Mouse (Mus musculus) myocyte (in vitro differentiated cells): Measurements from ENCODE around the gene Tgfbrap1. TPM values are rescaled to one million over a fixed set of nuclear protein-coding genes. Genes with fewer than 3 reads are reported as not detected.
A peak's percentile ranks its signal among the peaks of the same experiment; 100 is the strongest.

Experiments used
- H3K27me3 ChIP-seq: one replicate; pipeline ENCODE4 v1.6.1; 2011; ENCODE audit not compliant: control insufficient read depth, insufficient read depth, insufficient read length
- H3K36me3 ChIP-seq: one replicate; pipeline ENCODE4 v1.6.1; 2011; ENCODE audit not compliant: control insufficient read depth, insufficient read depth
- H3K4me2 ChIP-seq: one replicate; pipeline ENCODE4 v1.6.1; 2011; ENCODE audit warnings: low read depth, control low read depth
- H3K4me3 ChIP-seq: one replicate; pipeline ENCODE4 v1.5.1; 2011; ENCODE audit warnings: mild to moderate bottlenecking, control low read depth, moderate library complexity
- H3K79me2 ChIP-seq: one replicate; pipeline ENCODE4 v1.6.1; 2011; ENCODE audit not compliant: control insufficient read depth, insufficient read depth
- H3ac ChIP-seq: one replicate; pipeline ENCODE4 v1.6.1; 2011; ENCODE audit not compliant: control insufficient read depth, insufficient read length
- CEBPB ChIP-seq: IDR thresholded peaks from 2 replicates; pipeline ENCODE4 v1.6.1; 2011; ENCODE audit warnings: mild to moderate bottlenecking, moderate library complexity; ENCODE audit not compliant: poor library complexity, insufficient read depth, severe bottlenecking
- E2F4 ChIP-seq: IDR thresholded peaks from one replicate; pipeline ENCODE4 v1.6.1; 2011; ENCODE audit warnings: mild to moderate bottlenecking, control low read depth, moderate library complexity; ENCODE audit not compliant: insufficient read depth
- MAX ChIP-seq: IDR thresholded peaks from one replicate; pipeline ENCODE4 v1.6.1; 2011; ENCODE audit warnings: low read depth, mild to moderate bottlenecking, control low read depth
- MYOD1 ChIP-seq, 3 experiments: IDR thresholded peaks; one replicate each; pipeline ENCODE4 v1.6.1; 2011; ENCODE audit warnings: control low read depth in 2 of 3, low read depth in 2 of 3, mild to moderate bottlenecking in 2 of 3, moderate library complexity in 1 of 3; ENCODE audit not compliant: insufficient read length in 2 of 3, control insufficient read depth in 1 of 3
- MYOG ChIP-seq, 3 experiments: IDR thresholded peaks; one replicate each; pipeline ENCODE4 v1.6.1; 2011; ENCODE audit warnings: control low read depth in 2 of 3, low read depth in 2 of 3, mild to moderate bottlenecking in 2 of 3; ENCODE audit not compliant: insufficient read length in 2 of 3, control insufficient read depth in 1 of 3, insufficient read depth in 1 of 3
- POLR2A ChIP-seq: IDR thresholded peaks from one replicate; pipeline ENCODE4 v1.6.1; 2011; ENCODE audit warnings: low read depth, mild to moderate bottlenecking, control low read depth, moderate library complexity; ENCODE audit not compliant: insufficient read length
- POLR2AphosphoS2 ChIP-seq: IDR thresholded peaks from one replicate; pipeline ENCODE4 v1.6.1; 2011; ENCODE audit warnings: low read depth, control low read depth; ENCODE audit not compliant: insufficient read length
- REST ChIP-seq: IDR thresholded peaks from one replicate; pipeline ENCODE4 v1.6.1; 2011; ENCODE audit warnings: mild to moderate bottlenecking, control low read depth, moderate library complexity; ENCODE audit not compliant: insufficient read depth, insufficient read length
- SRF ChIP-seq: IDR thresholded peaks from one replicate; pipeline ENCODE4 v1.6.1; 2011; ENCODE audit warnings: low read depth; ENCODE audit not compliant: control insufficient read depth, insufficient read length
- TCF12 ChIP-seq: IDR thresholded peaks from one replicate; pipeline ENCODE4 v1.6.1; 2011; ENCODE audit warnings: mild to moderate bottlenecking, control low read depth; ENCODE audit not compliant: poor library complexity, insufficient read depth, severe bottlenecking
- TCF3 ChIP-seq: IDR thresholded peaks from one replicate; pipeline ENCODE4 v1.6.1; 2011; ENCODE audit warnings: low read depth, control low read depth; ENCODE audit not compliant: insufficient read length
- USF1 ChIP-seq: IDR thresholded peaks from one replicate; pipeline ENCODE4 v1.6.1; 2011; ENCODE audit warnings: low read depth, mild to moderate bottlenecking, control low read depth, moderate library complexity
- polyA plus RNA-seq: library from polyadenylated mRNA; unstranded; fragments of >200 nt; fragmentation: generic; extraction: Trizol; gene quantifications from one replicate; pipeline ENCODE4 v1.2.1, GENCODE M21; 2012; ENCODE audit warnings: missing spikeins

The Tgfbrap1 gene
- polyA plus RNA-seq, 1 experiment, result 12.8 TPM

- no peak overlapping the region for H3ac ChIP-seq
- H3K27me3 ChIP-seq, result no peaks in the 10 kb centered on the region
- no peak for TF ChIP-seq TCF3
- no peak for TF ChIP-seq REST
- no peak for TF ChIP-seq TCF12
- no peak for TF ChIP-seq E2F4
- no peak for TF ChIP-seq POLR2AphosphoS2
- no peak for TF ChIP-seq CEBPB
- no peak for TF ChIP-seq MYOD1 (IDR thresholded peaks at IDR 0.05; ENCODE audit: control insufficient read depth in 1 of 3, insufficient read length in 2 of 3, low read depth in 2 of 3)
- TF ChIP-seq MYOG (IDR thresholded peaks at IDR 0.05; ENCODE audit: control insufficient read depth in 1 of 3, insufficient read depth in 1 of 3, insufficient read length in 2 of 3, low read depth in 2 of 3), result no peak
- TF ChIP-seq SRF, result no peak
- TF ChIP-seq MAX, result no peak
- TF ChIP-seq USF1, result no peak
- no peak for TF ChIP-seq POLR2A
- H3K36me3 ChIP-seq, result peaks cover 15% of the 10 kb centered on the region
- H3K4me2 ChIP-seq, result peak overlapping the region; percentile 70
- H3K4me3 ChIP-seq, result no peak overlapping the region
- peaks cover 56% of the 10 kb centered on the region for H3K79me2 ChIP-seq
These were observed 44.8 kb upstream of the Tgfbrap1 start for GRCm38 (mm10) chr1:43143284-43143683.

GRCm38 (mm10) chr1:43142849-43143248 lies 44.4 kb upstream of the Tgfbrap1 start:
- H3K4me2 ChIP-seq, result peak overlapping the region; percentile 70
- H3ac ChIP-seq, result no peak overlapping the region
- H3K79me2 ChIP-seq, result peaks cover 53% of the 10 kb centered on the region
- TF ChIP-seq REST (no peak), MYOG (IDR thresholded peaks at IDR 0.05; ENCODE audit: control insufficient read depth in 1 of 3, insufficient read depth in 1 of 3, insufficient read length in 2 of 3, low read depth in 2 of 3) (no peak), POLR2AphosphoS2 (no peak), TCF3 (no peak), USF1 (no peak), E2F4 (no peak), CEBPB (no peak), TCF12 (no peak), POLR2A (no peak)
- H3K4me3 ChIP-seq, result no peak overlapping the region
- peaks cover 15% of the 10 kb centered on the region for H3K36me3 ChIP-seq
- H3K27me3 ChIP-seq, result no peaks in the 10 kb centered on the region

GRCm38 (mm10) chr1:43141555-43141961 lies 43.1 kb upstream of the Tgfbrap1 start:
- H3K36me3 ChIP-seq, result peaks cover 24% of the 10 kb centered on the region
- peak overlapping the region; percentile 70 for H3K4me2 ChIP-seq
- peak; percentile 89 to 98 (median 92) for TF ChIP-seq MYOG (IDR thresholded peaks at IDR 0.05; ENCODE audit: control insufficient read depth in 1 of 3, insufficient read depth in 1 of 3, insufficient read length in 2 of 3, low read depth in 2 of 3)
- TF ChIP-seq CEBPB, result no peak
- TF ChIP-seq TCF12, result peak; percentile 31
- peak; percentile 75 to 95 (median 95) for TF ChIP-seq MYOD1 (IDR thresholded peaks at IDR 0.05; ENCODE audit: control insufficient read depth in 1 of 3, insufficient read length in 2 of 3, low read depth in 2 of 3)
- peak; percentile 36 for TF ChIP-seq TCF3
- TF ChIP-seq REST, result no peak
- H3K4me3 ChIP-seq, result peak overlapping the region; percentile 3
- H3K27me3 ChIP-seq, result no peaks in the 10 kb centered on the region
- peaks cover 47% of the 10 kb centered on the region for H3K79me2 ChIP-seq
- H3ac ChIP-seq, result no peak overlapping the region

- Histone ChIP-seq H3K79me2 (peaks cover 46% of the 10 kb centered on the region), H3K4me2 (no peak overlapping the region), H3K36me3 (peaks cover 28% of the 10 kb centered on the region), H3ac (no peak overlapping the region), H3K27me3 (no peaks in the 10 kb centered on the region), H3K4me3 (no peak overlapping the region)
- TF ChIP-seq POLR2AphosphoS2 (no peak), CEBPB (no peak), REST (no peak), SRF (no peak), MYOG (IDR thresholded peaks at IDR 0.05; ENCODE audit: control insufficient read depth in 1 of 3, insufficient read depth in 1 of 3, insufficient read length in 2 of 3, low read depth in 2 of 3) (no peak), MAX (no peak), TCF12 (no peak), E2F4 (no peak), MYOD1 (IDR thresholded peaks at IDR 0.05; ENCODE audit: control insufficient read depth in 1 of 3, insufficient read length in 2 of 3, low read depth in 2 of 3) (no peak), POLR2A (no peak), TCF3 (no peak), USF1 (no peak)
These were observed 41.3 kb upstream of the Tgfbrap1 start for GRCm38 (mm10) chr1:43139587-43140266.

- H3K79me2 ChIP-seq, result peaks cover 46% of the 10 kb centered on the region
- no peak overlapping the region for H3K4me3 ChIP-seq
- no peak overlapping the region for H3K4me2 ChIP-seq
- TF ChIP-seq MAX (no peak), USF1 (no peak), MYOG (IDR thresholded peaks at IDR 0.05; ENCODE audit: control insufficient read depth in 1 of 3, insufficient read depth in 1 of 3, insufficient read length in 2 of 3, low read depth in 2 of 3) (no peak), CEBPB (no peak), SRF (no peak), POLR2AphosphoS2 (no peak)
- no peak overlapping the region for H3ac ChIP-seq
- H3K27me3 ChIP-seq, result no peaks in the 10 kb centered on the region
- peaks cover 37% of the 10 kb centered on the region for H3K36me3 ChIP-seq
These were observed 39.9 kb upstream of the Tgfbrap1 start for GRCm38 (mm10) chr1:43138268-43138812.
